Mouse (Mus musculus) spleen, adult 18-20 months (tissue): ENCODE results near the gene Lamb2.

ENCODE experiments used
- DNase-seq, 2 experiments: peaks; one replicate each; pipeline ENCODE4 v3.0.0; 2022; ENCODE audit warnings: mixed read lengths in 2 of 2

The Lamb2 gene

GRCm38 (mm10) chr9:108461675-108462074 is 17.9 kb upstream of the Lamb2 start:
- no peak for DNase-seq

- DNase-seq = no peak
Observed at GRCm38 (mm10) chr9:108462192-108462591, 17.3 kb upstream of the Lamb2 start.

- DNase-seq = no peak
Observed at GRCm38 (mm10) chr9:108463713-108464112, 15.8 kb upstream of the Lamb2 start.

GRCm38 (mm10) chr9:108466219-108466618 is 13.3 kb upstream of the Lamb2 start:
- DNase-seq = no peak

- no peak for DNase-seq
Observed at GRCm38 (mm10) chr9:108469430-108469829, 10.1 kb upstream of the Lamb2 start.

GRCm38 (mm10) chr9:108469845-108470244 is 9.7 kb upstream of the Lamb2 start:
- DNase-seq = no peak

GRCm38 (mm10) chr9:108474528-108474927 is 5.0 kb upstream of the Lamb2 start:
- DNase-seq = no peak

GRCm38 (mm10) chr9:108478638-108479156 is 839 bp upstream of the Lamb2 start:
- DNase-seq = no peak

- DNase-seq = no peak
Observed at GRCm38 (mm10) chr9:108479241-108479640, 295 bp upstream of the Lamb2 start.

GRCm38 (mm10) chr9:108480813-108481519 is 1.4 kb downstream of the Lamb2 start:
- no peak for DNase-seq

- DNase-seq = no peak
Observed at GRCm38 (mm10) chr9:108481520-108482210, 2.1 kb downstream of the Lamb2 start.

- no peak for DNase-seq
Observed at GRCm38 (mm10) chr9:108483051-108483790, 3.7 kb downstream of the Lamb2 start.

GRCm38 (mm10) chr9:108484021-108484420 is 4.5 kb downstream of the Lamb2 start:
- no peak for DNase-seq

GRCm38 (mm10) chr9:108485301-108485875 is 5.9 kb downstream of the Lamb2 start:
- DNase-seq = no peak

GRCm38 (mm10) chr9:108486973-108487530 is 7.5 kb downstream of the Lamb2 start:
- DNase-seq = no peak

- DNase-seq = no peak
Observed at GRCm38 (mm10) chr9:108488403-108488802, 8.9 kb downstream of the Lamb2 start.

- DNase-seq = no peak
Observed at GRCm38 (mm10) chr9:108489215-108489614, 9.7 kb downstream of the Lamb2 start.

- DNase-seq = no peak
Observed at GRCm38 (mm10) chr9:108489702-108490558, 10.4 kb downstream of the Lamb2 start.

- DNase-seq = peak; percentile 88 to 92
Observed at GRCm38 (mm10) chr9:108490559-108491285, 11.2 kb downstream of the Lamb2 start, which contains the start of gene Usp19. TSS of gene Usp19 (plus strand) at chr9:108490602.

GRCm38 (mm10) chr9:108491286-108491580 is 11.7 kb downstream of the Lamb2 start:
- DNase-seq = no peak
